Mouse (Mus musculus): ENCODE data around the gene Slc6a19. TPM values are rescaled to one million over a fixed set of nuclear protein-coding genes. Genes with fewer than 3 reads are reported as not detected.
A peak's percentile ranks its signal among the peaks of the same experiment; 100 is the strongest.

Slc6a19 gene
- polyA plus RNA-seq, 1 experiment: 934 TPM

DNA sequence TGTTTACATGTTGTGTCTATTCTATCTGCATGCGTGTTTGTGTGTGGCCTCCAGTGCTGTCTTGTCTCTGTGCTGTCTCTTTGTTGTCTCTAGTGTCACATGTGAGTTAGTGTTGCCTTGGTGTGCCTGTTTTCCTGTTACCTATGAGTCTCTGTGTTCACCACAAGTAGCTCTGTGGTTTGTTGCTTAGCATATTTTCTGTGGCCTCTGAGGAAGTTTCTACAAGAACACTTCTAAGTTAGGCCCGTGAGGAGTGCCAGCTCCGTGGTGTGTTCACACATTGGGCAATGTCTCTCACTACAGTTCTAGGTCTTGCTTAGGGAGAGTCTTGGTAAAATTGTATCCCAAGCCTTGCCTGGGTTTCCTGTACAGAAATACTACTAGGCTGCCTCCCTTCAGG is 32.3 kb upstream of the Slc6a19 start:
- peaks cover 3% of the 10 kb centered on the region; the same call in 1 of the 2 replicates for H3K36me3 ChIP-seq (ENCODE audit: control insufficient read depth, insufficient read depth, low read length)
- 44% methylated on average over 3 of the region's 3 CpGs for WGBS
- TF ChIP-seq CTCF (IDR thresholded peaks at IDR 0.05; ENCODE audit: extremely low read depth, insufficient read length, insufficient replicate concordance, low read depth, low read length): no peak
- no peak for TF ChIP-seq POLR2A (IDR thresholded peaks at IDR 0.05; ENCODE audit: low read depth, low read length)
- no peak overlapping the region for H3K27ac ChIP-seq (ENCODE audit: insufficient read depth, low read depth, low read length)
- H3K4me1 ChIP-seq (ENCODE audit: control insufficient read depth, insufficient read depth, insufficient read length, low read length): peaks cover 38% of the 10 kb centered on the region; the same call in 1 of the 2 replicates
- H3K4me3 ChIP-seq (ENCODE audit: low read depth, low read length): no peak overlapping the region
- no peaks in the 10 kb centered on the region for H3K27me3 ChIP-seq (ENCODE audit: control insufficient read depth, insufficient read depth, low read length)

GRCm38 (mm10) chr13:73735928-73736327 is 31.3 kb upstream of the Slc6a19 start:
- H3K27me3 ChIP-seq (ENCODE audit: control insufficient read depth, insufficient read depth, low read length): no peaks in the 10 kb centered on the region
- 50% methylated on average over 2 of the region's 2 CpGs for WGBS
- peak overlapping the region; percentile 54 for H3K27ac ChIP-seq (ENCODE audit: insufficient read depth, low read depth, low read length)
- TF ChIP-seq POLR2A (IDR thresholded peaks at IDR 0.05; ENCODE audit: low read depth, low read length): no peak
- TF ChIP-seq CTCF (IDR thresholded peaks at IDR 0.05; ENCODE audit: extremely low read depth, insufficient read length, insufficient replicate concordance, low read depth, low read length): no peak
- no peak overlapping the region for H3K4me3 ChIP-seq (ENCODE audit: low read depth, low read length)
- peaks cover 3% of the 10 kb centered on the region; the same call in 1 of the 2 replicates for H3K36me3 ChIP-seq (ENCODE audit: control insufficient read depth, insufficient read depth, low read length)
- H3K4me1 ChIP-seq (ENCODE audit: control insufficient read depth, insufficient read depth, insufficient read length, low read length): peaks cover 41% of the 10 kb centered on the region; the same call in 1 of the 2 replicates

DNA sequence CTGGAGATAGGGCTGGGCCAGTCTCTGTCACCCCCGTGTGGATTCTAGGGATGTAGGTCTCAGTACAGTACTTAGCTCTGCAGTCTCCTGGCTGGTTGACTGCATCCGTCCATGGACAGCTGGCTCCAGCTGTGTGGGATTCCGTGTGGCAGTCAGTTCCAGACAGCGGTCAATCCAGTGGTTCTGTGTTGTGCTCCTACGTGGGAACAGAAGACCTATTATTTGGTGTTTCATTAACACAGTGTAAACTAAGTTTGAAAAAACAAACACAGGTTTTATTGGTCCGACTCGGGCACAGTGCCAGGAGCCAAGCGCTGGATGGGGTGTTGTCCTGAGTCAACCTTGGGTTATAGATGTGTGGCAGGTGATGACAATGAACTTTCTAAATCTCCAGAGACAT is 30.6 kb upstream of the Slc6a19 start:
- Histone ChIP-seq H3K4me1 (ENCODE audit: control insufficient read depth, insufficient read depth, insufficient read length, low read length) (peaks cover 41% of the 10 kb centered on the region; the same call in 1 of the 2 replicates), H3K4me3 (ENCODE audit: low read depth, low read length) (peak overlapping the region; percentile 37), H3K27me3 (ENCODE audit: control insufficient read depth, insufficient read depth, low read length) (no peaks in the 10 kb centered on the region), H3K36me3 (ENCODE audit: control insufficient read depth, insufficient read depth, low read length) (peaks cover 3% of the 10 kb centered on the region; the same call in 1 of the 2 replicates), H3K27ac (ENCODE audit: insufficient read depth, low read depth, low read length) (peak overlapping the region; percentile 88)
- TF ChIP-seq POLR2A (IDR thresholded peaks at IDR 0.05; ENCODE audit: low read depth, low read length): no peak
- TF ChIP-seq CTCF (IDR thresholded peaks at IDR 0.05; ENCODE audit: extremely low read depth, insufficient read length, insufficient replicate concordance, low read depth, low read length): no peak
- WGBS: 17% methylated on average over 8 of the region's 8 CpGs

DNA sequence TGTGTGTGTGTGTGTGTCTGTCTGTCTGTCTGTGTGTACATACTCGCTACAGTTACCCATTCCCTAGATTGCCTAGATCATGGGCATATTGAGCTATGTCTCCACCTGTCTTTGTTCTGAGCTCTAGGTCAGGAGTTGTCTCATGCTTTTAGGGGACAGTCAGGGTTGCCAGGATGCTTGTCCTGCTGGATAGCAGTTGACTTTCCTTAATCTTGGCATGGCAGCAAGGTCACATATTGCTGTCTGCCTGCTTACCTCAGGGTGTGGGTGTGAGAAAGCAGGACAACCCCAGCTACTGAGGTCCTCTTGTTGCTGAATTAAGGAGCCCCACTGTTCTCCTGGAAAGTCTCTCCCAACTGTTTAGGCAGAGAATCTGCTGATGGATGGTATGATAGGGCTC is 29.7 kb upstream of the Slc6a19 start:
- Histone ChIP-seq H3K36me3 (ENCODE audit: control insufficient read depth, insufficient read depth, low read length) (peaks cover 3% of the 10 kb centered on the region; the same call in 1 of the 2 replicates), H3K27ac (ENCODE audit: insufficient read depth, low read depth, low read length) (peak overlapping the region; percentile 88; the same call in 1 of the 2 replicates), H3K4me3 (ENCODE audit: low read depth, low read length) (peak overlapping the region; percentile 9; the same call in 1 of the 2 replicates), H3K4me1 (ENCODE audit: control insufficient read depth, insufficient read depth, insufficient read length, low read length) (peaks cover 42% of the 10 kb centered on the region; the same call in 1 of the 2 replicates), H3K27me3 (ENCODE audit: control insufficient read depth, insufficient read depth, low read length) (no peaks in the 10 kb centered on the region)
- WGBS: 43% methylated on average over 1 of the region's 1 CpGs
- TF ChIP-seq POLR2A (IDR thresholded peaks at IDR 0.05; ENCODE audit: low read depth, low read length): no peak
- no peak for TF ChIP-seq CTCF (IDR thresholded peaks at IDR 0.05; ENCODE audit: extremely low read depth, insufficient read length, insufficient replicate concordance, low read depth, low read length)

- Histone ChIP-seq H3K27me3 (ENCODE audit: control insufficient read depth, insufficient read depth, low read length) (no peaks in the 10 kb centered on the region), H3K4me3 (ENCODE audit: low read depth, low read length) (peak within 1 kb of the TSS; percentile 77), H3K4me1 (ENCODE audit: control insufficient read depth, insufficient read depth, insufficient read length, low read length) (peaks cover 55% of the 10 kb centered on the region; the same call in 1 of the 2 replicates), H3K27ac (ENCODE audit: insufficient read depth, low read depth, low read length) (peak within 1 kb of the TSS; percentile 95), H3K36me3 (ENCODE audit: control insufficient read depth, insufficient read depth, low read length) (peaks cover 3% of the 10 kb centered on the region; the same call in 1 of the 2 replicates)
- no peak for TF ChIP-seq CTCF (IDR thresholded peaks at IDR 0.05; ENCODE audit: extremely low read depth, insufficient read length, insufficient replicate concordance, low read depth, low read length)
- TF ChIP-seq POLR2A (IDR thresholded peaks at IDR 0.05; ENCODE audit: low read depth, low read length): peak; percentile 82
- 4% methylated on average over 48 of the region's 48 CpGs for WGBS
Measured at GRCm38 (mm10) chr13:73732742-73733700, 28.4 kb upstream of the Slc6a19 start, which contains the start of gene Slc12a7. TSS of gene Slc12a7 (plus strand) at chr13:73733094.

DNA sequence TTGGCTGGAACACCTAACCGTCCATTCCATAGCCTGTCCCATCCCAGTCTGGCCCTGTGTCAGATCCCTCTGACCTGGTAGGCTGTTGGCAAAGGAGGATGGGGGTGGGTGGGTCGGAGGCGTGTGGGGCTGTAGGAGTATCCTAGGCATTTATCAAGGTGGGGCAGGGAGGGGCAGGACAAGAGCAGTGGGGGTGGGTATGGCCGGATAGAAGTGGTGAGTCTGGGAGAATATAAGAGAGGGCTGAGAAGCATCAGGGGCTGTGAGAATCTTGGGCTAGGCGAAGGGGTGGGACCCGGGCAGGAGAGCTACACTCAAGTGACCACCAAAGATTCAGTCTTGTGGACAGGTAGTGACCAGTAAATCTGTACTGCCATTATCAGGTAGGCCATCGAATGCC is 27.6 kb upstream of the Slc6a19 start:
- peak overlapping the region; percentile 77 for H3K4me3 ChIP-seq (ENCODE audit: low read depth, low read length)
- WGBS: 38% methylated on average over 7 of the region's 7 CpGs

DNA sequence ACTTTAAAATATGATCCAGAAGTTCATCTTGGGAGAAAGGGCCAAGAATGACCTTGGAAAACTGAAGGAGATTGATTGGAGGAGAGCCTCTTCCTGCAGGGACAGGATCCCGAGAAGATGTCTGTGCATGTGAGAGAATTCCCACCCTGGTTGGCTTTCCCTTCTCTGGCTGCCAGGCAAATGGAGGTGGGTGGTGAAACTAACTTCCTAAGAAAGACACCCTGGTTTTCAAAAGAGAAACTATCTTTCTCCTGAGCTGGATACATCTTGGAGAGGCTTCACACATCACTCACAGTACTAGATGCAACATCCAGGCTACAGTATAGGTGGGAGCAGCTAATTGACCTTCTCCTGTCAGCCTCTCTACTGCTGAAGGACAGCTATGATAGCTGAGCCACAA is 26.2 kb upstream of the Slc6a19 start:
- WGBS: 89% methylated on average over 1 of the region's 1 CpGs
- H3K27me3 ChIP-seq (ENCODE audit: control insufficient read depth, insufficient read depth, low read length): no peaks in the 10 kb centered on the region
- H3K4me3 ChIP-seq (ENCODE audit: low read depth, low read length): no peak overlapping the region
- H3K4me1 ChIP-seq (ENCODE audit: control insufficient read depth, insufficient read depth, insufficient read length, low read length): peaks cover 46% of the 10 kb centered on the region; the same call in 1 of the 2 replicates
- TF ChIP-seq CTCF (IDR thresholded peaks at IDR 0.05; ENCODE audit: extremely low read depth, insufficient read length, insufficient replicate concordance, low read depth, low read length) (no peak), POLR2A (IDR thresholded peaks at IDR 0.05; ENCODE audit: low read depth, low read length) (no peak)
- H3K36me3 ChIP-seq (ENCODE audit: control insufficient read depth, insufficient read depth, low read length): peaks cover under 1% of the 10 kb centered on the region; the same call in 1 of the 2 replicates
- H3K27ac ChIP-seq (ENCODE audit: insufficient read depth, low read depth, low read length): no peak overlapping the region

More for the DNA sequence above, 27.6 kb upstream of the Slc6a19 start:
- H3K36me3 ChIP-seq (ENCODE audit: control insufficient read depth, insufficient read depth, low read length): peaks cover 3% of the 10 kb centered on the region; the same call in 1 of the 2 replicates
- peaks cover 56% of the 10 kb centered on the region; the same call in 1 of the 2 replicates for H3K4me1 ChIP-seq (ENCODE audit: control insufficient read depth, insufficient read depth, insufficient read length, low read length)
- H3K27me3 ChIP-seq (ENCODE audit: control insufficient read depth, insufficient read depth, low read length): no peaks in the 10 kb centered on the region
- H3K27ac ChIP-seq (ENCODE audit: insufficient read depth, low read depth, low read length): peak overlapping the region; percentile 95
- TF ChIP-seq CTCF (IDR thresholded peaks at IDR 0.05; ENCODE audit: extremely low read depth, insufficient read length, insufficient replicate concordance, low read depth, low read length) (no peak), POLR2A (IDR thresholded peaks at IDR 0.05; ENCODE audit: low read depth, low read length) (no peak)

All from small intestine, adult 2 months (tissue).